Mouse (Mus musculus) lung, adult 2 months (tissue): ENCODE measurements around the gene Ndufaf2.

ENCODE experiments used
- CTCF ChIP-seq: fragments of 200-500 bp; IDR thresholded peaks from 2 replicates; pipeline ENCODE4 v1.5.1; 2011; ENCODE audit warnings: mild to moderate bottlenecking, low read length, control low read depth; ENCODE audit not compliant: insufficient read depth
- POLR2A ChIP-seq: fragments of 200-500 bp; IDR thresholded peaks from 2 replicates; pipeline ENCODE4 v1.6.1; 2011; ENCODE audit warnings: low read depth, mild to moderate bottlenecking, control low read depth, low read length, borderline replicate concordance; ENCODE audit errors: extremely low read depth

GRCm38 (mm10) chr13:108126246-108126645 is 32.2 kb downstream of the Ndufaf2 start:
- TF ChIP-seq CTCF, result no peak
- no peak for TF ChIP-seq POLR2A
